Mouse (Mus musculus): ENCODE results near the gene Gm3633. TPM values are rescaled to one million over a fixed set of nuclear protein-coding genes. Genes with fewer than 3 reads are reported as not detected.

Gm3633 gene
- polyA plus RNA-seq (2017; shearing (Covaris generic)): not detected

GRCm38 (mm10) chr14:42641817-42642216 lies at the start of gene Gm3633:
TSS of gene Gm3633 (minus strand) at chr14:42641917.

DNA sequence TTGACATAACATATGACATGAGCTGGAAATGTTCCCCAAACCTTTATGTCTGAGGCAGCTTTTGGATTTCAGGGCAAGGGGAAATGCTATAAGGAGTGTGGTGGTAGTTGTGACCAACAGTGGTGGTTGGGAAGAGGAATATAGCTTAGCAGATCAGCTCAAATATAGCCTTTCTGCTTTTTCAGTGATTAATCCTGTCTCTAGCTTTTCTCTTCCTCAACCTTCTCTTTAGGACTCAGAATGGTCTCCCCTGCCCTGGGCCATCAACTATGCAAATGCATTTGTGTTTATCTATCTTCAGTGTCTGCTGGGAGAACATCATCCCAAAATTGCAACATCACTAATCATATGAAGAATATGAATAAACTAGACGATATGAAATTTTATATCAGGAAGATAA lies 13.9 kb upstream of the Gm3633 start, which contains the start of gene Gm10378:
Gene Gm10378, plus strand, starts transcription at position 301 of the 400 bp plus-strand sequence.

DNA sequence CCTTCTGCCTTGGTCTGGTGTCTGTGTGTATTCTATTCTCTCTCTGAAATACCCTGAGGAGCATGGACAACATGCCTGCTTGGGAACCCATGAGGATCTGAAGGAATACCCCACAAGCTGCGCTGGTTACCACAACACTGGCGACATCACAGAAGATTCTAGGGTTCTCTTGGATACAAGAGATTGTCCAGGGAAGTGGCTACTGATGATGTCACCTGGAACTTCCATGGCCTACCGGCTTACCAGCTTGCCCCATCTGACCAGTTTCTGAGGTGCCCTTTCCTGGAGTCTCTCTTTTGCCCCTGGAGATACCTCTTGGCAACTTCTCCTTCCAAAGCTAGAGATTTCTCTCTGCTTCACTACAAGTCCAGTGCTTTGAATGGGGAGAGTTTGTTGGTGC lies 41.9 kb downstream of the Gm3633 start, which contains the start of gene Gm17124:
Gene Gm17124, minus strand, starts transcription at position 101 of the 400 bp plus-strand sequence.

Other genes with a start within 250 kb of the Gm3633 start
- not detected for gene Gm8005, start 202.2 kb downstream of the Gm3633 start, polyA plus RNA-seq (2017; shearing (Covaris generic))
- not detected for gene Gm8011, start 178.0 kb downstream of the Gm3633 start, polyA plus RNA-seq (2017; shearing (Covaris generic))
- gene Gm8020, start 139.6 kb downstream of the Gm3633 start, polyA plus RNA-seq (2017; shearing (Covaris generic)): not detected
- not detected for gene Gm8024, start 117.6 kb downstream of the Gm3633 start, polyA plus RNA-seq (2017; shearing (Covaris generic))
- not detected for gene Gm17124, start 42.0 kb downstream of the Gm3633 start, polyA plus RNA-seq (2017; shearing (Covaris generic))
- not detected for gene Gm10378, start 14.0 kb upstream of the Gm3633 start, polyA plus RNA-seq (2017; shearing (Covaris generic))
- gene Gm3015, start 126.9 kb upstream of the Gm3633 start, polyA plus RNA-seq (2017; shearing (Covaris generic)): not detected
- not detected for gene Gm10377, start 156.1 kb upstream of the Gm3633 start, polyA plus RNA-seq (2017; shearing (Covaris generic))
- not detected for gene Gm21977, start 211.6 kb upstream of the Gm3633 start, polyA plus RNA-seq (2017; shearing (Covaris generic))

All from inflammation-experienced regulatory T-cells, adult 16 weeks (primary cell).